Mouse (Mus musculus): Measurements from ENCODE around the gene Lgr5. TPM values are rescaled to one million over a fixed set of nuclear protein-coding genes. Genes with fewer than 3 reads are reported as not detected.

Lgr5 gene
- polyA plus RNA-seq, 1 experiment from 2014 or later, result 8.7 TPM

GRCm38 (mm10) chr10:115579494-115579893, 8.1 kb downstream of the Lgr5 start:
- H3K9ac ChIP-seq (ENCODE audit: low read length), result no peak overlapping the region
- no peak for DNase-seq (ENCODE audit: low spot score)
- no peaks in the 10 kb centered on the region for H3K4me1 ChIP-seq (replicated peaks; ENCODE audit: control insufficient read depth, insufficient read depth, low read length)
- H3K4me3 ChIP-seq (ENCODE audit: low read depth, low read length), result no peak overlapping the region
- 31% methylated on average over 7 of the region's 7 CpGs for WGBS
- no peak overlapping the region for H3K27ac ChIP-seq (ENCODE audit: low read depth)
- no peaks in the 10 kb centered on the region for H3K36me3 ChIP-seq (ENCODE audit: control insufficient read depth, insufficient read depth, low read length)
- no peak overlapping the region for H3K4me2 ChIP-seq (ENCODE audit: low read length)
- H3K27me3 ChIP-seq (replicated peaks; ENCODE audit: control insufficient read depth, insufficient read depth, low read length), result peaks cover 10% of the 10 kb centered on the region
- no peaks in the 10 kb centered on the region for H3K9me3 ChIP-seq (ENCODE audit: control insufficient read depth, low read length)
- ATAC-seq (replicated peaks; ENCODE audit: low FRiP score, low TSS enrichment, low read depth), result no peak

GRCm38 (mm10) chr10:115579076-115579475, 8.5 kb downstream of the Lgr5 start:
- Histone ChIP-seq H3K4me3 (ENCODE audit: low read depth, low read length) (no peak overlapping the region), H3K9ac (ENCODE audit: low read length) (no peak overlapping the region), H3K4me1 (replicated peaks; ENCODE audit: control insufficient read depth, insufficient read depth, low read length) (no peaks in the 10 kb centered on the region), H3K36me3 (ENCODE audit: control insufficient read depth, insufficient read depth, low read length) (no peaks in the 10 kb centered on the region), H3K9me3 (ENCODE audit: control insufficient read depth, low read length) (no peaks in the 10 kb centered on the region), H3K27me3 (replicated peaks; ENCODE audit: control insufficient read depth, insufficient read depth, low read length) (peaks cover 6% of the 10 kb centered on the region), H3K4me2 (ENCODE audit: low read length) (no peak overlapping the region), H3K27ac (ENCODE audit: low read depth) (no peak overlapping the region)
- ATAC-seq (replicated peaks; ENCODE audit: low FRiP score, low TSS enrichment, low read depth) (no peak), DNase-seq (ENCODE audit: low spot score) (no peak)
- 73% methylated on average over 7 of the region's 7 CpGs for WGBS

GRCm38 (mm10) chr10:115571734-115572440, 15.7 kb downstream of the Lgr5 start:
- no peaks in the 10 kb centered on the region for H3K9me3 ChIP-seq (ENCODE audit: control insufficient read depth, low read length)
- DNase-seq (ENCODE audit: low spot score) (no peak), ATAC-seq (replicated peaks; ENCODE audit: low FRiP score, low TSS enrichment, low read depth) (no peak)
- H3K4me1 ChIP-seq (replicated peaks; ENCODE audit: control insufficient read depth, insufficient read depth, low read length), result no peaks in the 10 kb centered on the region
- 41% methylated on average over 3 of the region's 3 CpGs for WGBS
- H3K9ac ChIP-seq (ENCODE audit: low read length), result no peak overlapping the region
- no peak overlapping the region for H3K4me3 ChIP-seq (ENCODE audit: low read depth, low read length)
- no peaks in the 10 kb centered on the region for H3K36me3 ChIP-seq (ENCODE audit: control insufficient read depth, insufficient read depth, low read length)
- H3K4me2 ChIP-seq (ENCODE audit: low read length), result no peak overlapping the region
- no peak overlapping the region for H3K27ac ChIP-seq (ENCODE audit: low read depth)
- H3K27me3 ChIP-seq (replicated peaks; ENCODE audit: control insufficient read depth, insufficient read depth, low read length), result no peaks in the 10 kb centered on the region

- H3K4me1 ChIP-seq (replicated peaks; ENCODE audit: control insufficient read depth, insufficient read depth, low read length), result no peaks in the 10 kb centered on the region
- DNase-seq (ENCODE audit: low spot score) (no peak), ATAC-seq (replicated peaks; ENCODE audit: low FRiP score, low TSS enrichment, low read depth) (no peak)
- WGBS, result 82% methylated on average over 6 of the region's 6 CpGs
- H3K27me3 ChIP-seq (replicated peaks; ENCODE audit: control insufficient read depth, insufficient read depth, low read length), result no peaks in the 10 kb centered on the region
- H3K4me2 ChIP-seq (ENCODE audit: low read length), result no peak overlapping the region
- H3K9me3 ChIP-seq (ENCODE audit: control insufficient read depth, low read length), result no peaks in the 10 kb centered on the region
- H3K27ac ChIP-seq (ENCODE audit: low read depth), result no peak overlapping the region
- H3K4me3 ChIP-seq (ENCODE audit: low read depth, low read length), result no peak overlapping the region
- no peak overlapping the region for H3K9ac ChIP-seq (ENCODE audit: low read length)
- no peaks in the 10 kb centered on the region for H3K36me3 ChIP-seq (ENCODE audit: control insufficient read depth, insufficient read depth, low read length)
Measured at GRCm38 (mm10) chr10:115571317-115571716, 16.3 kb downstream of the Lgr5 start.

GRCm38 (mm10) chr10:115570577-115570976, 17.0 kb downstream of the Lgr5 start:
- no peaks in the 10 kb centered on the region for H3K36me3 ChIP-seq (ENCODE audit: control insufficient read depth, insufficient read depth, low read length)
- WGBS, result 78% methylated on average over 2 of the region's 2 CpGs
- no peak for DNase-seq (ENCODE audit: low spot score)
- no peaks in the 10 kb centered on the region for H3K9me3 ChIP-seq (ENCODE audit: control insufficient read depth, low read length)
- H3K9ac ChIP-seq (ENCODE audit: low read length), result no peak overlapping the region
- H3K4me3 ChIP-seq (ENCODE audit: low read depth, low read length), result no peak overlapping the region
- ATAC-seq (replicated peaks; ENCODE audit: low FRiP score, low TSS enrichment, low read depth), result no peak
- no peaks in the 10 kb centered on the region for H3K4me1 ChIP-seq (replicated peaks; ENCODE audit: control insufficient read depth, insufficient read depth, low read length)
- H3K4me2 ChIP-seq (ENCODE audit: low read length), result no peak overlapping the region
- H3K27ac ChIP-seq (ENCODE audit: low read depth), result no peak overlapping the region
- no peaks in the 10 kb centered on the region for H3K27me3 ChIP-seq (replicated peaks; ENCODE audit: control insufficient read depth, insufficient read depth, low read length)

- WGBS, result 87% methylated on average over 15 of the region's 15 CpGs
- Histone ChIP-seq H3K27me3 (replicated peaks; ENCODE audit: control insufficient read depth, insufficient read depth, low read length) (no peaks in the 10 kb centered on the region), H3K36me3 (ENCODE audit: control insufficient read depth, insufficient read depth, low read length) (no peaks in the 10 kb centered on the region), H3K9me3 (ENCODE audit: control insufficient read depth, low read length) (no peaks in the 10 kb centered on the region), H3K4me3 (ENCODE audit: low read depth, low read length) (no peak within 1 kb of the TSS), H3K4me1 (replicated peaks; ENCODE audit: control insufficient read depth, insufficient read depth, low read length) (no peaks in the 10 kb centered on the region), H3K27ac (ENCODE audit: low read depth) (no peak within 1 kb of the TSS), H3K4me2 (ENCODE audit: low read length) (no peak within 1 kb of the TSS), H3K9ac (ENCODE audit: low read length) (no peak within 1 kb of the TSS)
- no peak for ATAC-seq (replicated peaks; ENCODE audit: low FRiP score, low TSS enrichment, low read depth)
- DNase-seq (ENCODE audit: low spot score), result no peak
Measured at GRCm38 (mm10) chr10:115569712-115570491, 17.7 kb downstream of the Lgr5 start, which contains the start of gene A930009A15Rik. Gene A930009A15Rik, plus strand, starts transcription at chr10:115569986.

- no peak overlapping the region for H3K27ac ChIP-seq (ENCODE audit: low read depth)
- H3K27me3 ChIP-seq (replicated peaks; ENCODE audit: control insufficient read depth, insufficient read depth, low read length), result no peaks in the 10 kb centered on the region
- no peak for DNase-seq (ENCODE audit: low spot score)
- H3K4me1 ChIP-seq (replicated peaks; ENCODE audit: control insufficient read depth, insufficient read depth, low read length), result no peaks in the 10 kb centered on the region
- H3K4me2 ChIP-seq (ENCODE audit: low read length), result no peak overlapping the region
- H3K4me3 ChIP-seq (ENCODE audit: low read depth, low read length), result no peak overlapping the region
- 81% methylated on average over 5 of the region's 5 CpGs for WGBS
- no peak for ATAC-seq (replicated peaks; ENCODE audit: low FRiP score, low TSS enrichment, low read depth)
- no peak overlapping the region for H3K9ac ChIP-seq (ENCODE audit: low read length)
- no peaks in the 10 kb centered on the region for H3K36me3 ChIP-seq (ENCODE audit: control insufficient read depth, insufficient read depth, low read length)
- no peaks in the 10 kb centered on the region for H3K9me3 ChIP-seq (ENCODE audit: control insufficient read depth, low read length)
Measured at GRCm38 (mm10) chr10:115563961-115564360, 23.6 kb downstream of the Lgr5 start.

GRCm38 (mm10) chr10:115562911-115563686, 24.5 kb downstream of the Lgr5 start:
- Histone ChIP-seq H3K9me3 (ENCODE audit: control insufficient read depth, low read length) (no peaks in the 10 kb centered on the region), H3K9ac (ENCODE audit: low read length) (no peak overlapping the region), H3K4me2 (ENCODE audit: low read length) (no peak overlapping the region), H3K36me3 (ENCODE audit: control insufficient read depth, insufficient read depth, low read length) (no peaks in the 10 kb centered on the region), H3K4me1 (replicated peaks; ENCODE audit: control insufficient read depth, insufficient read depth, low read length) (no peaks in the 10 kb centered on the region), H3K27me3 (replicated peaks; ENCODE audit: control insufficient read depth, insufficient read depth, low read length) (no peaks in the 10 kb centered on the region), H3K27ac (ENCODE audit: low read depth) (no peak overlapping the region), H3K4me3 (ENCODE audit: low read depth, low read length) (no peak overlapping the region)
- ATAC-seq (replicated peaks; ENCODE audit: low FRiP score, low TSS enrichment, low read depth) (no peak), DNase-seq (ENCODE audit: low spot score) (no peak)
- 92% methylated on average over 4 of the region's 4 CpGs for WGBS

Measured in intestine, embryonic 14.5 days (tissue).